Mouse (Mus musculus): ENCODE results near the gene Ceacam16. TPM values are rescaled to one million over a fixed set of nuclear protein-coding genes. Genes with fewer than 3 reads are reported as not detected.
A peak's percentile ranks its signal among the peaks of the same experiment; 100 is the strongest.

The Ceacam16 gene
- not detected in 2 replicates for polyA plus RNA-seq (2014; fragmentation: Nextera tagmentation; extraction: Ambion mirVana)

DNA sequence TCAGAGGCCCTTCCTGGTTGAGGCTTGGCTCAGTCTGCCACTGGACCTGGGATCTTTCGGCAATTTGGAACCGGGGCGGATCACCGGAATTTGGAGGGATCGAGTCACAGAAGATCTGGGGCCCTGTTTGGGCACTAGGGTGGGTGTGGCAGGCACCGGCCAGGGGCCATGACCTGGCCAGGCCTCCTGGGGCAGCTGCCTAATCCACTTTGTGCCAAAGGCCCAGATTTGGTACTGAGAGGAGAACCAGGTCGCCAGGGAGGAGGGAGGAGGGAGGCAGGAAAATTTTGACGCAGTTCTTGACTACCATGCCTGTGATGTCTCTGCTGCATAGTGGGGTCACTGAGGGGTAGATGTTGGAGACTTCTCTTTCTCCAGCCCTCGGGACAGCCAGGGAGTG is at the start of gene Ceacam16:
Gene Ceacam16, minus strand, starts transcription at position 101 of the 400 bp plus-strand sequence.
- Histone ChIP-seq H3K4me3 (ENCODE audit: low read depth, low read length) (no peak within 1 kb of the TSS), H3K27ac (ENCODE audit: low read depth) (no peak within 1 kb of the TSS), H3K36me3 (ENCODE audit: insufficient read depth) (no peaks in the 10 kb centered on the region), H3K9me3 (ENCODE audit: low read depth, low read length) (no peaks in the 10 kb centered on the region), H3K9ac (no peak within 1 kb of the TSS), H3K4me2 (no peak within 1 kb of the TSS), H3K27me3 (ENCODE audit: insufficient read depth, low read length) (no peaks in the 10 kb centered on the region), H3K4me1 (ENCODE audit: insufficient read depth) (no peaks in the 10 kb centered on the region)
- no peak for TF ChIP-seq CTCF (IDR thresholded peaks at IDR 0.05; ENCODE audit: low read depth)
- no peak for ATAC-seq (ENCODE audit: insufficient read depth)
- 82% methylated on average over 9 of the region's 9 CpGs for WGBS
- DNase-seq: no peak

DNA sequence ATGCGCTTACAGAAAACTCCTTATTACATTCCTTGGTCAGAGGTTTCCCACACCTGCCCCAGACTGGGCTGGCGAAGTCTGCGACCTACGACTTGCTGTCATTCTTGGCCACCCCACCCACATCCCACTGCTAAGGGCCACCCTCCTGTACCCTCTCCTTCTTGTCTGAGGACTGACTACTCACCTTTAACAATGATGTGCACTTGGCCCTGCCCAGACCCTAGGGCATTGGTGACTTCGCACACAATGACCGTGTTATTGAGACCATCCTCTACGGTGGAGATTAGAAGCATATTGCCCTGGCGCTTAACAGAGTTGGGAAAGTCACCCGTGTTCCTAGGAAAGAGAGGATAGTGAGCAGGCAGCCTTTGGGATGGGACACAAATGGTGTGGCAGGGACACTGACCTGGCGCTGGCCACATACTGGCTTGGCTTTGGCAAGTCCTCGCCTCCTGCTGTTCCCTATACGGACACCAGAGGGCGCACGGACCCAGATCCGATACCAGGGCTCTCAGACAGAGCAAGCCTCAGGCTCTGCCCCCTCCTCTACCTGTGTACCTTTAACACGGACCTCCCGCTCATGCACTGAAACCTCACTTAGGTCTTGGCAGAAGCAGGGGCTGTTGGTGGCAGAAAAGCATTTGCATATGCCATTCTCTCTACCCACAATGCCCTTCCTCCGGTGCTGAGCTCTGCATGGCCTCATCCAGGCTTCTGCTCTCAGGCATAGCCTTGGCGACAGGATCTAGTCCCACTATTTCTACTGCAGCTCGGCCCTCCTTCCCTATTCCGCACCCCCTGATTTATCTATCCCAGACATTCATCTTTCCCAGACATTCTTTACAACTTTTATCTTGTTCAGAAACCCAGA is 49.6 kb upstream of the Ceacam16 start:
- 48% methylated on average over 21 of the region's 21 CpGs for WGBS
- H3K36me3 ChIP-seq (ENCODE audit: insufficient read depth): peaks cover 64% of the 10 kb centered on the region

DNA sequence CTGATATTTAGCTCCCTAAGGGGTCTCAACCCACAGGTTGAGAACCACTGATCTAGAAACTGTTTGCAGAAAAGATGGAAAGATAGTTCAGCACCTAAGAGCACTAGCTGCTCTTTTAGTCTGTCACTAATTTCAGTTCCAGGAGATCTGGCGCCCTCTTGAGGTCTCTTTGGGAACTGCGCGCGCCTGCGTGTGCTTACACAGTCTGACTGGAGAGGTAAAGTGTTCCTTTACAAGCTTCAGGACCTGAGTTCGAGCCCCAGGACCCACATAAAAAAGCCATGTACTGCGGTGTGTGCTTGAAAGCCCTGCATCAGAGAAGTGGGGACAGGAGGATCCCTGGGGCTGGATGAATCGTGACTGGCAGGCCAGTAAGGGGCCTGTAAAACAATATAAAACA is 28.8 kb upstream of the Ceacam16 start:
- DNase-seq (peak; percentile 77), ATAC-seq (ENCODE audit: insufficient read depth) (no peak)
- no peaks in the 10 kb centered on the region for H3K27me3 ChIP-seq (ENCODE audit: insufficient read depth, low read length)
- 45% methylated on average over 8 of the region's 8 CpGs for WGBS
- no peak overlapping the region for H3K4me3 ChIP-seq (ENCODE audit: low read depth, low read length)
- H3K4me1 ChIP-seq (ENCODE audit: insufficient read depth): no peaks in the 10 kb centered on the region
- H3K9me3 ChIP-seq (ENCODE audit: low read depth, low read length): no peaks in the 10 kb centered on the region
- no peak overlapping the region for H3K4me2 ChIP-seq
- H3K36me3 ChIP-seq (ENCODE audit: insufficient read depth): no peaks in the 10 kb centered on the region
- no peak overlapping the region for H3K9ac ChIP-seq
- TF ChIP-seq CTCF (IDR thresholded peaks at IDR 0.05; ENCODE audit: low read depth): peak; percentile 74
- H3K27ac ChIP-seq (ENCODE audit: low read depth): no peak overlapping the region

More for the DNA sequence above, 49.6 kb upstream of the Ceacam16 start:
- Histone ChIP-seq H3K9ac (no peak overlapping the region), H3K27me3 (ENCODE audit: insufficient read depth, low read length) (no peaks in the 10 kb centered on the region), H3K27ac (ENCODE audit: low read depth) (no peak overlapping the region), H3K9me3 (ENCODE audit: low read depth, low read length) (no peaks in the 10 kb centered on the region), H3K4me1 (ENCODE audit: insufficient read depth) (no peaks in the 10 kb centered on the region), H3K4me2 (no peak overlapping the region), H3K4me3 (ENCODE audit: low read depth, low read length) (no peak overlapping the region)
- TF ChIP-seq CTCF (IDR thresholded peaks at IDR 0.05; ENCODE audit: low read depth): peak; percentile 96
- peak; percentile 91 for DNase-seq
- peak; percentile 75 for ATAC-seq (ENCODE audit: insufficient read depth)

DNA sequence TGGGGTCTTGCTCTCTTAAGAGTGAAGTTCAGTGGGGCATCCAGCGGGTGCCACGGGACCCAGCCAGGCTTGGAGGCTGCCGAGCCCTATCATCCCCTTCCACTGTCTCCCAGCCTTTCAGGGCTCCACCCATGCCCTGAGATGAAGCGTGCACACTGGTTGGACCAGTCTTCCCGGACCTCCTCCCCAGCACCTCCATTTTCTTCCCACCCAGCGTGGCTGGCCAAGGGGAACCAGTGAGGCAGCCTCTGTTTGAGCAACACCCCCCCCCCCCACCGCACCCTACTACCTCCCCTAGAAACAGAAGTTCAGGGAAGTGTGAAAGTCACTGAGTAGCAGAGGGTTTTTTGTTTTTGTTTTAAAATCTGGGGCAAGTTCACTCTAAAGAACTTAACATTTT is 26.8 kb upstream of the Ceacam16 start, which contains the start of gene Ceacam19:
Gene Ceacam19, minus strand, starts transcription at position 117 of the 400 bp plus-strand sequence.
- no peak within 1 kb of the TSS for H3K4me3 ChIP-seq (ENCODE audit: low read depth, low read length)
- H3K27ac ChIP-seq (ENCODE audit: low read depth): no peak within 1 kb of the TSS
- ATAC-seq (ENCODE audit: insufficient read depth) (no peak), DNase-seq (no peak)
- no peaks in the 10 kb centered on the region for H3K4me1 ChIP-seq (ENCODE audit: insufficient read depth)
- no peak within 1 kb of the TSS for H3K4me2 ChIP-seq
- no peaks in the 10 kb centered on the region for H3K27me3 ChIP-seq (ENCODE audit: insufficient read depth, low read length)
- H3K9me3 ChIP-seq (ENCODE audit: low read depth, low read length): no peaks in the 10 kb centered on the region
- no peaks in the 10 kb centered on the region for H3K36me3 ChIP-seq (ENCODE audit: insufficient read depth)
- H3K9ac ChIP-seq: no peak within 1 kb of the TSS
- WGBS: 62% methylated on average over 7 of the region's 7 CpGs
- no peak for TF ChIP-seq CTCF (IDR thresholded peaks at IDR 0.05; ENCODE audit: low read depth)

DNA sequence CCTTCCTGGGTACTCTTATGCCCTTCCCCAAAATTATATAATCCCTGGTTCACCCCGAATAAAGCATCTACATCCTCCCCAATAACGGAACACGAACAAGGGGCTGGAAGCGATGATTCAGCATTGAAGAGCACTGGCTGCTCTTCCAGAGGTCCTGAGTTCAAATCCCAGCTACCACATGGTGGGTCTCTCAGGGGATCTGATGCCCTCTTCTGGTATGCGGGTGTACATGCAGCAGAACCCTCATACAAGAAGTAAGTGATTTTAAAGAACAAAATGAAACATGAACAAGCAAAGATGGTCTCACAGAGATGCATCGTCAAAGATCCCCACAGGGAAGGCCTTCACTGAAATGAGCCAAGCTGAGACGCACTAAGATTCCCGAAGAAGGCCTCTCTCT is 19.7 kb upstream of the Ceacam16 start:
- TF ChIP-seq CTCF (IDR thresholded peaks at IDR 0.05; ENCODE audit: low read depth): no peak; the same call in 1 of the 2 replicates
- Histone ChIP-seq H3K4me3 (ENCODE audit: low read depth, low read length) (no peak overlapping the region), H3K27me3 (ENCODE audit: insufficient read depth, low read length) (no peaks in the 10 kb centered on the region), H3K4me1 (ENCODE audit: insufficient read depth) (no peaks in the 10 kb centered on the region; the same call in 1 of the 2 replicates), H3K36me3 (ENCODE audit: insufficient read depth) (no peaks in the 10 kb centered on the region), H3K9me3 (ENCODE audit: low read depth, low read length) (no peaks in the 10 kb centered on the region), H3K4me2 (no peak overlapping the region), H3K27ac (ENCODE audit: low read depth) (no peak overlapping the region), H3K9ac (no peak overlapping the region)
- ATAC-seq (ENCODE audit: insufficient read depth) (no peak), DNase-seq (no peak)
- 74% methylated on average over 8 of the region's 8 CpGs for WGBS

DNA sequence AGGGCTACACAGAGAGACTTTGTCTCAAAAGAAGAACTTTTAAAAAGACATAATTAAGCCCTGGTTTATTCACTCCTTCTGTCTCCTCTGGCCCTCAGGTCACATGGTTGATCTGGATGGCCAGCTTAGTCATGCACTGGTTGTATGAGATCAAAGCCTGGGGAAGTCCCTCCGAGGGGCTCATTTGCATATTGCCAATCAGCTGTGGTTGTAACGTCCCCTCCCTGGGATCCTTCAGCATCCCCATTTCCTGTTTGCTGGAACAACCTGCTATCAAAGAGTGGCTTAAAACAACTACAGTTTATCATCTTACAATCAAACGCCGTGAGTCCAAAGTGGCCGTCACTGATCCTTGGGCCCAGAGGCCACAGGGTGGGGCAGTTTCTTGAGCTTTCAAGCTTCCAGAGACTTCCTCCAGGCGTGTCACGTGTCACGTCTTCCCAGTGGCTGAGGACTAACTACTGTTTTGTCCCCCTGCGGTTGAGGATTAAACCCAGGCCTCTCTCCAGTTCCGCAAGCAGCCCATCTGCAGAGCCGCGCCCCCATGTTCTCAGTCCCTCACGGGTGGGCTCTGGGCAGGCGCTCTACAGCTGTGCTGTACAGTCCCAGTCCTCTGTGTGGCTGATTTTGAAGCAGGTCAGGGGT is 15.8 kb upstream of the Ceacam16 start:
- Histone ChIP-seq H3K4me3 (ENCODE audit: low read depth, low read length) (no peak overlapping the region), H3K9ac (no peak overlapping the region), H3K36me3 (ENCODE audit: insufficient read depth) (no peaks in the 10 kb centered on the region), H3K27me3 (ENCODE audit: insufficient read depth, low read length) (no peaks in the 10 kb centered on the region), H3K4me2 (no peak overlapping the region), H3K9me3 (ENCODE audit: low read depth, low read length) (no peaks in the 10 kb centered on the region), H3K27ac (ENCODE audit: low read depth) (no peak overlapping the region), H3K4me1 (ENCODE audit: insufficient read depth) (no peaks in the 10 kb centered on the region; the same call in 1 of the 2 replicates)
- ATAC-seq (ENCODE audit: insufficient read depth) (peak; percentile 36; the same call in 1 of the 2 replicates), DNase-seq (no peak)
- no peak for TF ChIP-seq CTCF (IDR thresholded peaks at IDR 0.05; ENCODE audit: low read depth)
- WGBS: 42% methylated on average over 14 of the region's 14 CpGs
